Mouse (Mus musculus) midbrain, embryonic 14.5 days (tissue): Measurements from ENCODE around the gene Egln1. TPM values are rescaled to one million over a fixed set of nuclear protein-coding genes. Genes with fewer than 3 reads are reported as not detected.

ENCODE experiments used
- ATAC-seq: fragments of 200-750 bp; cut with Nextera tagmentation; 2 replicates; pipeline ENCODE4 v1.8.0; 2017; ENCODE audit warnings: moderate number of reproducible peaks, moderate library complexity; ENCODE audit not compliant: low FRiP score, low TSS enrichment
- DNase-seq: peaks from one replicate; pipeline ENCODE4 v3.0.0-alpha.2; 2015
- H3K27ac ChIP-seq: fragments of 300-500 bp; sonication (generic); replicated peaks from 2 replicates; pipeline ENCODE4 v1.5.1; 2014; ENCODE audit warnings: mild to moderate bottlenecking, low read depth, low read length, moderate library complexity
- H3K27me3 ChIP-seq: fragments of 300-500 bp; sonication (generic); 2 replicates; pipeline ENCODE4 v1.6.1; 2014; ENCODE audit warnings: low read length, control low read depth, mixed read lengths; ENCODE audit not compliant: control insufficient read depth, insufficient read depth
- H3K36me3 ChIP-seq: fragments of 300-500 bp; sonication (generic); 2 replicates; pipeline ENCODE4 v1.6.1; 2014; ENCODE audit warnings: low read length, control low read depth; ENCODE audit not compliant: control insufficient read depth, insufficient read depth
- H3K4me1 ChIP-seq: fragments of 300-500 bp; sonication (generic); 2 replicates; pipeline ENCODE4 v1.6.1; 2014; ENCODE audit warnings: mild to moderate bottlenecking, antibody characterized with exemption, low read length, control low read depth; ENCODE audit not compliant: control insufficient read depth, insufficient read depth
- H3K4me2 ChIP-seq: fragments of 300-500 bp; sonication (generic); 2 replicates; pipeline ENCODE4 v1.6.1; 2014; ENCODE audit warnings: mild to moderate bottlenecking, low read length, moderate library complexity
- H3K4me3 ChIP-seq: fragments of 300-500 bp; sonication (generic); replicated peaks from 2 replicates; pipeline ENCODE4 v1.5.1; 2014; ENCODE audit warnings: low read depth, low read length
- H3K9ac ChIP-seq: fragments of 300-500 bp; sonication (generic); replicated peaks from 2 replicates; pipeline ENCODE4 v1.6.1; 2014; ENCODE audit warnings: mild to moderate bottlenecking, low read length, moderate library complexity
- H3K9me3 ChIP-seq: fragments of 300-500 bp; sonication (generic); 2 replicates; pipeline ENCODE4 v1.6.1; 2016; ENCODE audit warnings: low read length, control low read depth, mixed read lengths; ENCODE audit not compliant: control insufficient read depth
- WGBS: fragments of 180-500 bp; shearing (Covaris S2); extraction: QIAGEN DNeasy Blood & Tissue Kit; methylation state at CpG from one replicate; pipeline ENCODE4 v1.1.7; 2014; 5-methylcytosine and 5-hydroxymethylcytosine counted together
- polyA plus RNA-seq: library from polyadenylated mRNA; unstranded; fragments of >200 nt; fragmentation: Nextera tagmentation; extraction: Ambion mirVana; gene quantifications from 2 replicates; pipeline ENCODE4 v1.2.1, GENCODE M21; 2014

Egln1 gene
- polyA plus RNA-seq, 1 experiment from 2014 or later, result 25.1 TPM

GRCm38 (mm10) chr8:124922490-124923089 lies 26.5 kb downstream of the Egln1 start:
- Histone ChIP-seq H3K4me2 (no peak overlapping the region), H3K9ac (no peak overlapping the region), H3K4me1 (no peaks in the 10 kb centered on the region), H3K27ac (no peak overlapping the region), H3K9me3 (no peaks in the 10 kb centered on the region), H3K4me3 (no peak overlapping the region), H3K36me3 (no peaks in the 10 kb centered on the region), H3K27me3 (no peaks in the 10 kb centered on the region)
- 85% methylated on average over 11 of the region's 11 CpGs for WGBS
- no peak for DNase-seq
- ATAC-seq, result no peak

GRCm38 (mm10) chr8:124921369-124922279 lies 27.5 kb downstream of the Egln1 start:
- Histone ChIP-seq H3K9me3 (no peaks in the 10 kb centered on the region), H3K4me2 (no peak overlapping the region), H3K27me3 (no peaks in the 10 kb centered on the region), H3K36me3 (0 out of 2 replicates have a peak, but pooled peaks cover 3% of the 10 kb centered on the region), H3K9ac (no peak overlapping the region), H3K4me3 (no peak overlapping the region), H3K4me1 (no peaks in the 10 kb centered on the region), H3K27ac (no peak overlapping the region)
- ATAC-seq (no peak), DNase-seq (no peak)
- 89% methylated on average over 18 of the region's 18 CpGs for WGBS

- Histone ChIP-seq H3K4me3 (no peak overlapping the region), H3K4me2 (no peak overlapping the region), H3K27ac (no peak overlapping the region), H3K27me3 (no peaks in the 10 kb centered on the region), H3K9me3 (no peaks in the 10 kb centered on the region), H3K36me3 (peaks cover 30% of the 10 kb centered on the region), H3K9ac (no peak overlapping the region; the same call in 1 of the 2 replicates), H3K4me1 (no peaks in the 10 kb centered on the region)
- ATAC-seq (no peak), DNase-seq (no peak)
- whole genome bisulfite sequencing, result 83% methylated on average over 18 of the region's 18 CpGs
These were observed 31.2 kb downstream of the Egln1 start for GRCm38 (mm10) chr8:124917741-124918484.

GRCm38 (mm10) chr8:124914061-124914460 lies 35.1 kb downstream of the Egln1 start:
- 98% methylated on average over 5 of the region's 5 CpGs for WGBS
- no peaks in the 10 kb centered on the region for H3K4me1 ChIP-seq
- H3K27me3 ChIP-seq, result no peaks in the 10 kb centered on the region
- H3K27ac ChIP-seq, result no peak overlapping the region
- H3K4me3 ChIP-seq, result no peak overlapping the region
- no peak for ATAC-seq
- peaks cover 67% of the 10 kb centered on the region for H3K36me3 ChIP-seq
- H3K9ac ChIP-seq, result no peak overlapping the region
- no peak for DNase-seq
- no peak overlapping the region for H3K4me2 ChIP-seq
- no peaks in the 10 kb centered on the region for H3K9me3 ChIP-seq

- no peaks in the 10 kb centered on the region for H3K4me1 ChIP-seq
- no peak overlapping the region for H3K9ac ChIP-seq
- H3K4me3 ChIP-seq, result no peak overlapping the region
- no peaks in the 10 kb centered on the region for H3K27me3 ChIP-seq
- H3K9me3 ChIP-seq, result no peaks in the 10 kb centered on the region
- WGBS, result 84% methylated on average over 17 of the region's 17 CpGs
- H3K27ac ChIP-seq, result no peak overlapping the region
- DNase-seq, result no peak
- H3K4me2 ChIP-seq, result no peak overlapping the region
- peaks cover 85% of the 10 kb centered on the region for H3K36me3 ChIP-seq
- ATAC-seq, result no peak
These were observed 36.9 kb downstream of the Egln1 start for GRCm38 (mm10) chr8:124911938-124912872.

DNA sequence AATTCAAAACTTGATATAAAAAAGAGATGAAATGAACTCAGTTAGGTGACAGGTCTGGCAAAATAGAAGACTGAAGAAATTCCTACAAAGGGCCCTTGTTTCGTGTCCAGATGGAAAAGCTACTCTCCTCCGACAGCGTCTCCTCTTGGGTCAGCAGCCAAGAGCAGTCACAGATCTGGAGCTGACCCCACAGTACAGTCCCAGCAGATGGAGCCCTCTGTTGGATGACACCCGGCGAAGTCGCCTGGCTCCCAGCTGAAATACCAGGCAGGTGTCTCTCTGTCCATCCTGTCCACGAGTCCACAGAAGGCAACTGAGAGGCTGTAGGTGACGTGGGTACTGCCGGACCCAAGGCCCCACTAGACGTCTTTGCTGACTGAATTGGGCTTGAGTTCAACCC lies 38.8 kb downstream of the Egln1 start:
- Histone ChIP-seq H3K9me3 (no peaks in the 10 kb centered on the region), H3K27me3 (no peaks in the 10 kb centered on the region), H3K4me2 (no peak overlapping the region), H3K4me3 (no peak overlapping the region), H3K4me1 (no peaks in the 10 kb centered on the region), H3K9ac (no peak overlapping the region), H3K27ac (no peak overlapping the region), H3K36me3 (peaks cover 98% of the 10 kb centered on the region)
- 90% methylated on average over 10 of the region's 10 CpGs for WGBS
- no peak for DNase-seq
- no peak for ATAC-seq

GRCm38 (mm10) chr8:124909936-124910335 lies 39.2 kb downstream of the Egln1 start:
- DNase-seq (no peak), ATAC-seq (no peak)
- Histone ChIP-seq H3K4me1 (no peaks in the 10 kb centered on the region), H3K27ac (no peak overlapping the region), H3K36me3 (peaks cover 96% of the 10 kb centered on the region), H3K4me2 (no peak overlapping the region), H3K9me3 (no peaks in the 10 kb centered on the region), H3K9ac (no peak overlapping the region), H3K27me3 (no peaks in the 10 kb centered on the region), H3K4me3 (no peak overlapping the region)
- WGBS, result 95% methylated on average over 16 of the region's 16 CpGs

DNA sequence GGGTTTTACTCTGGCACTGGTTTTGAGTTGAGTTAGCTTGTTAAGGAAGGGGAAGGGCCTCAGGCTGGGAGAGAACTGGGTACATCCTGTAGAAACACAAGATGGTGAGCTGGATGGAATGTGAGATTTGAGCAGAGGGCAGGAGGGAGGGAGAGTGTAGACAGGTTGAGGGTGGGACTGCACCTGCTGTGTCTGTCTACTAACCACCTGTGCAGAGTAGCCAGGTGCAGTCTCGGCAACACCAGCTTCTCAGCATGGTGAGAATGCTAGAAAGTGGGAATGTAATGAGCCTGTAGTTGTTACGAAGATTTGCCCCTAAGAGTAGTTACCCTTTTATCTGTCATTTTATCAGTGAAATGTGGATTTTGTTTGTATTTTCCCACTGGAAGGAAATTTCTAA lies 43.6 kb downstream of the Egln1 start:
- 80% methylated on average over 2 of the region's 2 CpGs for WGBS
- Histone ChIP-seq H3K9me3 (no peaks in the 10 kb centered on the region), H3K4me3 (no peak overlapping the region), H3K27ac (no peak overlapping the region), H3K9ac (no peak overlapping the region), H3K4me2 (no peak overlapping the region), H3K36me3 (peaks cover 89% of the 10 kb centered on the region), H3K27me3 (no peaks in the 10 kb centered on the region), H3K4me1 (no peaks in the 10 kb centered on the region)
- no peak for DNase-seq
- no peak for ATAC-seq
